Mouse (Mus musculus) MEL (cell line): Measurements from ENCODE around the gene Hnrnph1.

Experiments used
- CHD2 ChIP-seq: IDR thresholded peaks from 2 replicates; pipeline ENCODE4 v1.6.1; 2011; ENCODE audit warnings: low read length, improper control_type of control experiment
- CTCF ChIP-seq, 3 experiments: IDR thresholded peaks in 2 of 3; conservative IDR thresholded peaks in 1 of 3; 2 replicates each; pipeline ENCODE4 v1.5.1; 2011 to 2012; ENCODE audit warnings: low read length in 3 of 3, low read depth in 2 of 3, mild to moderate bottlenecking in 2 of 3, improper control_type of control experiment in 1 of 3, inconsistent platforms in 1 of 3, mixed read lengths in 1 of 3, moderate library complexity in 1 of 3; ENCODE audit not compliant: control insufficient read depth in 1 of 3, insufficient read depth in 1 of 3, poor library complexity in 1 of 3, severe bottlenecking in 1 of 3
- E2F4 ChIP-seq: IDR thresholded peaks from 2 replicates; pipeline ENCODE4 v1.6.1; 2011; ENCODE audit warnings: low read depth, low read length, improper control_type of control experiment, borderline replicate concordance
- EP300 ChIP-seq, 2 experiments: IDR thresholded peaks; 2 replicates each; pipeline ENCODE4 v1.6.1; 2011; ENCODE audit warnings: improper control_type of control experiment in 2 of 2, low read length in 2 of 2, low read depth in 1 of 2, mild to moderate bottlenecking in 1 of 2
- GATA1 ChIP-seq: IDR thresholded peaks from 2 replicates; pipeline ENCODE4 v1.6.1; 2011; ENCODE audit warnings: low read depth, low read length, improper control_type of control experiment
- MEF2A ChIP-seq: IDR thresholded peaks from 2 replicates; pipeline ENCODE4 v1.6.1; 2014; ENCODE audit warnings: low read depth, mild to moderate bottlenecking, inconsistent platforms, low read length, improper control_type of control experiment; ENCODE audit not compliant: poor library complexity, insufficient replicate concordance, severe bottlenecking; ENCODE audit errors: extremely low read depth
- MYC ChIP-seq: IDR thresholded peaks from 2 replicates; pipeline ENCODE4 v1.6.1; 2011; ENCODE audit warnings: low read depth, mild to moderate bottlenecking, low read length, improper control_type of control experiment, moderate library complexity
- RAD21 ChIP-seq: IDR thresholded peaks from 2 replicates; pipeline ENCODE4 v1.6.1; 2011; ENCODE audit warnings: mild to moderate bottlenecking, low read depth, low read length, improper control_type of control experiment
- SIN3A ChIP-seq: IDR thresholded peaks from 2 replicates; pipeline ENCODE4 v1.6.1; 2012; ENCODE audit warnings: low read length, improper control_type of control experiment, inconsistent platforms
- UBTF ChIP-seq: IDR thresholded peaks from 2 replicates; pipeline ENCODE4 v1.6.1; 2012; ENCODE audit warnings: low read depth, mild to moderate bottlenecking, inconsistent platforms, low read length, improper control_type of control experiment, moderate library complexity, borderline replicate concordance; ENCODE audit not compliant: insufficient read depth
- USF2 ChIP-seq, 2 experiments: IDR thresholded peaks; 2 replicates each; pipeline ENCODE4 v1.6.1; 2011 to 2012; ENCODE audit warnings: improper control_type of control experiment in 2 of 2, low read length in 2 of 2, borderline replicate concordance in 1 of 2, inconsistent platforms in 1 of 2, low read depth in 1 of 2, mild to moderate bottlenecking in 1 of 2; ENCODE audit not compliant: insufficient read depth in 1 of 2
- ZMIZ1 ChIP-seq: IDR thresholded peaks from 2 replicates; pipeline ENCODE4 v1.6.1; 2012; ENCODE audit warnings: low read depth, mild to moderate bottlenecking, inconsistent platforms, low read length, improper control_type of control experiment, moderate library complexity

DNA sequence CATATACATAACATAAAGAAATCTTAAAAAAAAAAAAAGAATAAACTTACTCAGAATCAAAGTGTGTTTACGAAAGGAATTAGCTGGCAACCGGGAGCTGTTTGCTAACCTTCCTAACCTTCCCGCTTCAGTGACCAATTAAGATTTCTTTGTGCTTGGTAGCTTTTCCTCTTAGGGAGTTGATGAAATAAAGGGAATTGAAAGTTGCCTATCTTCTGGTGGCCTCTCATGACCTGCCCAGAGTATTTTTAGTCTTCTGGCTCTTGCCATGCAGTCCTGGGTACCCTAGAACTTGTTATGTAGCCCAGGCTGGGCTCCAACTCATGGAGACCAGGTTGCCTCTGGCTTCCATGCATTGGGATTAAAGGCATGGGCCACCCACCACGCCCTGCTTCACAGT, 31.3 kb upstream of the Hnrnph1 start:
- TF ChIP-seq UBTF, result no peak
- no peak for TF ChIP-seq CTCF (IDR thresholded peaks at IDR 0.05 in 2 of 3, conservative IDR thresholded peaks at IDR 0.05 in 1 of 3; ENCODE audit: control insufficient read depth in 1 of 3, insufficient read depth in 1 of 3, low read depth in 2 of 3, low read length in 3 of 3, poor library complexity in 1 of 3, severe bottlenecking in 1 of 3)
- TF ChIP-seq RAD21, result no peak
- no peak for TF ChIP-seq ZMIZ1
- no peak for TF ChIP-seq EP300 (IDR thresholded peaks at IDR 0.05; ENCODE audit: low read depth in 1 of 2, low read length in 2 of 2)
- TF ChIP-seq MEF2A, result no peak
- no peak for TF ChIP-seq MYC
- TF ChIP-seq USF2 (IDR thresholded peaks at IDR 0.05; ENCODE audit: borderline replicate concordance in 1 of 2, insufficient read depth in 1 of 2, low read depth in 1 of 2, low read length in 2 of 2), result no peak
- no peak for TF ChIP-seq SIN3A
- no peak for TF ChIP-seq GATA1
- TF ChIP-seq E2F4, result no peak
- no peak for TF ChIP-seq CHD2
